Comparison of ENCODE assay signal across 8 mouse cellular contexts in genomic region chr5:121384757-121385460, GRCm38 (mm10). TPM values are rescaled to one million over a fixed set of nuclear protein-coding genes. Genes with fewer than 3 reads are reported as not detected.
A peak's percentile ranks its signal among the peaks of the same experiment; 100 is the strongest.
DNase-seq lines count a peak whose midpoint lies in the region; ATAC-seq and TF ChIP-seq lines count a peak whose summit lies in the region.

No protein-coding gene starts in this region.

- H3K4me3 ChIP-seq in forebrain, embryonic 10.5 days, result peak overlapping the region; percentile 77
- peak overlapping the region; percentile 68 for H3K4me3 ChIP-seq in hindbrain, embryonic 13.5 days
- peak overlapping the region; percentile 69 for H3K4me3 ChIP-seq in liver, adult 2 months (ENCODE audit: insufficient read depth, low read depth, low read length)
- peak overlapping the region; percentile 79 for H3K4me3 ChIP-seq in midbrain, embryonic 15.5 days

- H3K27me3 ChIP-seq in Patski, result no peaks in the 10 kb centered on the region
- peaks cover 19% of the 10 kb centered on the region for H3K27me3 ChIP-seq in forebrain, embryonic 10.5 days (ENCODE audit: poor library complexity, severe bottlenecking)
- no peaks in the 10 kb centered on the region for H3K27me3 ChIP-seq in hindbrain, embryonic 13.5 days
- no peaks in the 10 kb centered on the region for H3K27me3 ChIP-seq in liver, adult 2 months (ENCODE audit: control insufficient read depth, insufficient read depth, low read length)
- H3K27me3 ChIP-seq in midbrain, embryonic 15.5 days (replicated peaks), result no peaks in the 10 kb centered on the region; the same call in 1 of the 2 replicates

- peaks cover 30% of the 10 kb centered on the region for H3K36me3 ChIP-seq in forebrain, embryonic 10.5 days (replicated peaks)
- H3K36me3 ChIP-seq in hindbrain, embryonic 13.5 days, result peaks cover 33% of the 10 kb centered on the region
- peaks cover 10% of the 10 kb centered on the region for H3K36me3 ChIP-seq in liver, adult 2 months (ENCODE audit: control insufficient read depth, insufficient read depth, low read length)
- H3K36me3 ChIP-seq in midbrain, embryonic 15.5 days (replicated peaks), result peaks cover 6% of the 10 kb centered on the region; the same call in 1 of the 2 replicates

- H3K4me2 ChIP-seq in hindbrain, embryonic 13.5 days, result peak overlapping the region; percentile 64
- H3K4me2 ChIP-seq in midbrain, embryonic 15.5 days, result peak overlapping the region; percentile 68

- 4% methylated on average over 46 of the region's 47 CpGs for WGBS in forebrain, embryonic 10.5 days
- 3% methylated on average over 31 of the region's 47 CpGs for WGBS in hindbrain, embryonic 13.5 days
- WGBS in liver, adult 2 months, result under 1% methylated on average over 41 of the region's 47 CpGs
- WGBS in midbrain, embryonic 15.5 days, result 3% methylated on average over 42 of the region's 47 CpGs

- no peak for DNase-seq in cerebellum, adult 11-12 months
- peak; percentile 27 for DNase-seq in Patski (ENCODE audit: low read depth, low spot score)
- peak; percentile 57 for DNase-seq in forebrain, embryonic 10.5 days (ENCODE audit: extremely low spot score, low spot score)
- peak; percentile 74 for DNase-seq in liver, adult 2 months (ENCODE audit: extremely low read depth, low read depth, low spot score)
- no peak for DNase-seq in urinary bladder, postnatal 25 days (ENCODE audit: low spot score)

- TF ChIP-seq CTCF in Patski (IDR thresholded peaks at IDR 0.05), result no peak
- TF ChIP-seq CTCF in liver, adult 2 months (IDR thresholded peaks at IDR 0.05; ENCODE audit: low read depth, low read length), result no peak

- in situ Hi-C loops in Patski (cut with MboI; ENCODE audit: low pct_unique_long_range_greater_than_20kb), result loop anchor here (5.0 kb wide), 1 partner anchor 168 kb away; no protein-coding TSS in a partner anchor

- peaks cover 32% of the 10 kb centered on the region for H3K4me1 ChIP-seq in forebrain, embryonic 10.5 days
- H3K4me1 ChIP-seq in hindbrain, embryonic 13.5 days (replicated peaks), result peaks cover 34% of the 10 kb centered on the region
- peaks cover 15% of the 10 kb centered on the region for H3K4me1 ChIP-seq in liver, adult 2 months (ENCODE audit: control insufficient read depth, insufficient read depth, low read length)
- peaks cover 31% of the 10 kb centered on the region for H3K4me1 ChIP-seq in midbrain, embryonic 15.5 days

- POLR2A ChIA-PET in Patski (lab: Charles Lee), result interaction anchor here (0.6 to 2.2 kb wide), 2 partner anchors 10 to 24 kb away, joined by 5 to 6 read pairs; no protein-coding TSS in a partner anchor

- peak; percentile 31; the same call in 1 of the 2 replicates for ATAC-seq in cerebellum, adult (ENCODE audit: insufficient number of reproducible peaks, low FRiP score, low TSS enrichment)
- peak; percentile 72 for ATAC-seq in Patski
- peak; percentile 69 for ATAC-seq in hindbrain, embryonic 13.5 days (ENCODE audit: low FRiP score)
- peak; percentile 66 for ATAC-seq in midbrain, embryonic 15.5 days (replicated peaks)

- H3K27ac ChIP-seq in forebrain, embryonic 10.5 days, result peak overlapping the region; percentile 89
- H3K27ac ChIP-seq in hindbrain, embryonic 13.5 days, result peak overlapping the region; percentile 85
- peak overlapping the region; percentile 91 for H3K27ac ChIP-seq in liver, adult 2 months (replicated peaks; ENCODE audit: insufficient read depth, low read depth, low read length)
- peak overlapping the region; percentile 85 for H3K27ac ChIP-seq in midbrain, embryonic 15.5 days

- CTCF ChIA-PET in Patski (lab: Charles Lee), result interaction anchor here (1.0 to 1.1 kb wide), 2 partner anchors 8 to 13 kb away, joined by 4 to 6 read pairs; partner anchors contain the start of gene Naa25

- peak overlapping the region; percentile 82 for H3K9ac ChIP-seq in hindbrain, embryonic 13.5 days
- peak overlapping the region; percentile 81 for H3K9ac ChIP-seq in liver, adult 2 months (ENCODE audit: low read depth, low read length)
- H3K9ac ChIP-seq in midbrain, embryonic 15.5 days, result peak overlapping the region; percentile 69

- peak; percentile 72 for TF ChIP-seq POLR2A in liver, adult 2 months (IDR thresholded peaks at IDR 0.05; ENCODE audit: extremely low read depth, insufficient read depth, low read length)

- H3K79me2 ChIP-seq in liver, adult 2 months (ENCODE audit: control insufficient read depth, insufficient read depth, low read length), result peaks cover 21% of the 10 kb centered on the region; the same call in 1 of the 2 replicates

- peaks cover 8% of the 10 kb centered on the region; the same call in 1 of the 2 replicates for H3K9me3 ChIP-seq in forebrain, embryonic 10.5 days
- H3K9me3 ChIP-seq in hindbrain, embryonic 13.5 days, result peaks cover 3% of the 10 kb centered on the region; the same call in 1 of the 2 replicates
- no peaks in the 10 kb centered on the region for H3K9me3 ChIP-seq in midbrain, embryonic 15.5 days

RNA-seq across cellular contexts. Expression of gene Trafd1, which starts 0.5 kb away (rescaled TPM):
- polyA plus RNA-seq in Patski (2021), result 37.5 TPM
- polyA plus RNA-seq in forebrain, embryonic 10.5 days (2016; fragmentation: Nextera tagmentation; extraction: Ambion mirVana), result 59.8 and 62.2 TPM in 2 replicates
- polyA plus RNA-seq in hindbrain, embryonic 13.5 days (2015; fragmentation: Nextera tagmentation; extraction: Ambion mirVana), result 139 and 145 TPM in 2 replicates
- total RNA-seq in liver, adult 2 months (2014; rRNA removed), result 49.5 and 53.7 TPM in 2 replicates
- polyA plus RNA-seq in liver, adult 2 months (2012; rRNA removed), result 53.2 and 67.0 TPM in 2 replicates
- 144 and 150 TPM in 2 replicates for polyA plus RNA-seq in midbrain, embryonic 15.5 days (2015; fragmentation: Nextera tagmentation; extraction: Ambion mirVana)

RNA-seq across cellular contexts. Expression of gene Naa25, which starts 12.8 kb away (rescaled TPM):
- 36.3 TPM for polyA plus RNA-seq in Patski (2021)
- polyA plus RNA-seq in forebrain, embryonic 10.5 days (2016; fragmentation: Nextera tagmentation; extraction: Ambion mirVana), result 59.9 and 61.5 TPM in 2 replicates
- 47.7 and 51.8 TPM in 2 replicates for polyA plus RNA-seq in hindbrain, embryonic 13.5 days (2015; fragmentation: Nextera tagmentation; extraction: Ambion mirVana)
- total RNA-seq in liver, adult 2 months (2014; rRNA removed), result 8.6 and 8.9 TPM in 2 replicates
- polyA plus RNA-seq in liver, adult 2 months (2012; rRNA removed), result 5.8 and 7.6 TPM in 2 replicates
- 53.2 and 56.6 TPM in 2 replicates for polyA plus RNA-seq in midbrain, embryonic 15.5 days (2015; fragmentation: Nextera tagmentation; extraction: Ambion mirVana)

Comparison
In these comparisons a context has a peak if more than half of its experiments do, and no peak if none do; other contexts are left out.
1. DNase-seq: peak in Patski (single experiment), forebrain, embryonic 10.5 days (single experiment) and liver, adult 2 months (single experiment); none in cerebellum, adult 11-12 months (single experiment) and urinary bladder, postnatal 25 days (single experiment).
2. Peak in every context shown above with its lines, with median percentiles within 50 percentile points of each other: ATAC-seq, H3K27ac ChIP-seq, H3K4me3 ChIP-seq and H3K9ac ChIP-seq.